Mouse (Mus musculus) cerebellum, postnatal 10 days (tissue): ENCODE measurements at regions not wholly inside any gene's neighbourhood (a gene's known extent, or its start where the extent isn't known, plus 50 kb on each side); places are given as distances from the start of the nearest gene placed in this dataset.
A peak's percentile ranks its signal among the peaks of the same experiment; 100 is the strongest.
"Not testable (repeated sequence)": the region's sequence is repeated elsewhere in the genome, so short reads cannot be mapped to it uniquely, and the experiment has no call there.

Source experiments
- DNase-seq, 2 experiments: peaks; one replicate each; pipeline ENCODE4 v3.0.0; 2021; ENCODE audit warnings: mixed read lengths in 2 of 2

- peak; percentile 61 to 73 for DNase-seq
Observed at GRCm38 (mm10) chr3:126011269-126011668, 72.8 kb upstream of the Ugt8a start.

DNA sequence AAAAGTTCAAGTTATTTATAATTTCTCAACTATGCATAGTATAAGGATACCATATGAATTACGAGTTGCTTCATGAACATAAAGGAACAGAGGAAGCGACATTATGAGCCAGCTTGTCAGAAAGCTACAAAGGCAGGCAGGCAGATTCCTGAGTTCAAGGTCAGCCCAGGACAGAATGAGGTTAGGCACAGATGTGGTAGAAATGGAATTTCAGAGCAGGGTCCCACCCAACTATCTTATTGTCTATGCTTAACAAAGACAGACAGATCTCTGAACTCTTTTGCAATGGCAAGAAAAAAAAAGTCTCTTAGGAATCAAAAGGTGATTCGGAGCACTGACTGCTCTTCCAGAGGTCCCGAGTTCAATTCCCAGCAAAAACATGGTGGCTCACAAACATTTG, 77.7 kb upstream of the Ugt8a start:
- DNase-seq: no peak

DNA sequence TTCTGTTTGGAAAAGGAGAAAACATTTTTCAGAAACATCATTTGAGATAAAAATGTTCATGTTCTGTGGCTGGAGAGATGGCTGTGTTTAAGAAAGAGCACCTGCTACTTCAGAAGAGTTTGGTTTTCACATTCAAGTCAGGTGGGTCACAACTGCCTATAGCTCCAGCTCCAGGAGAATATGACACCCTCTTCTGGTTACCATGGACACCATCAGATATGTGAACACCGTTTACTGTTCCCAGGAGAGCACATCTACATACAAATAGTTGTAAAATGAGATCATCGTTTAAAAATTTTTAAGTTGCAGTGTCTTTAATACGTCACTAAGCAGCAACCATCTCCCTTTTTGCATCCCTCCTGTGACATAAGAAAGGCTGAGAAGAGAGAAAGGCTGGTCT, 105.9 kb upstream of the Ugt8a start:
- DNase-seq: no peak

DNA sequence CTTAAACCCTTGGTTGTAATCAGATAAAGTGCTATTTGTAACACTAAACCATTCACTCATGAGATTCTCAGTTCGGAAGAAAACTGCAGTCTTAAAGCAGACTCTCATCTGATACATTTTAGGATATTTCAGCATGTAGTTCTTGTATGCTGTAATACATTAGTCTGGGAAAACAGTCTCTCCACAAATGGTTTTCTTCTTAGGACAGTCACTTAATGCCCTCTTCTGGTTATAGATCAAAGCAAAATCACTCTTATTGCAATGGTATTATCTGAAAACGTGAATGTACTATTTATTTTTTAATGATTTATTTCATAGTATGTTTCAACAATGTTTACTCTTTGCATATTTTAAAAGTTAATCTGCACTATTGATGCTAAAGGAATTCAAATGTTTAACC, 106.4 kb upstream of the Ugt8a start:
- no peak for DNase-seq

DNA sequence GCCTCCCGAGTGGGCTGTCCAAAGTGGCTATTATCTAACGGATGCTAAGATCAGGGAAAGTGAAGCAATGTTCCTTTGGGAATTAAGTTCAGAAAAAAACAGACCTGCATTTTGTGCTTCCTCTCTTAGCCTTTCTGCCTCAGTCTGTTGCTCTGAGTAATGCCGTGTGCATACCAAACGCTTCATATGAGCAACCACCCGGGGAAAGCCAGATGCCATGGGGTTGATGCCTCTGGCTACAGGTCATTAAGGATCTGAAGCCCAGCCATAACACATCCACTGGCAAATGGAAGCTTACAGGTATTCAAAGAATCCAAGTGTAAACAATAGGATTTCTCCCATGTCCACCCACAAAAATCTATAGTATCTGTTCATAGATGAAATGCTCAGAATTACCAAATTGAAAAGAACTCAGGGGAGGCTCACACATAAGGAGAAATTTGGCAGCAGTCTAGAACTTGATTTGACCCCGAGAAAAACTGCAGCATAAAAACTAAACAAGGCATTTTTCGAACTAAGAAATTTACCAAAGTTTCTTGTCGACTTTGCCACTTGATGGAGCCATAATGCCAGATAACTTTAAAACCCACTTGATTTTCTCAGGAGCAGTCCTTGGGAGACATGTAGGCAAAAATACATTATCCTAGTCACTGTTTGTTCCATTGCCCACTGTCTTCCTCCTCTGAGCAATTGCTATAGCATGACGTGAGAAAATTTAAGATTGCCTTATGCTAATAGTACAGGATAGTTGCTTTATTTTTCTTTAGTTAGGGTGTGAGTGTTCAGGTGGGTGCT, 107.8 kb upstream of the Ugt8a start:
- peak; percentile 5 to 7 for DNase-seq

GRCm38 (mm10) chr3:126058585-126058984, 120.2 kb upstream of the Ugt8a start:
- DNase-seq: peak; percentile 9

- DNase-seq: no peak
Observed at GRCm38 (mm10) chr3:126105086-126105485, 166.7 kb upstream of the Ugt8a start.

DNA sequence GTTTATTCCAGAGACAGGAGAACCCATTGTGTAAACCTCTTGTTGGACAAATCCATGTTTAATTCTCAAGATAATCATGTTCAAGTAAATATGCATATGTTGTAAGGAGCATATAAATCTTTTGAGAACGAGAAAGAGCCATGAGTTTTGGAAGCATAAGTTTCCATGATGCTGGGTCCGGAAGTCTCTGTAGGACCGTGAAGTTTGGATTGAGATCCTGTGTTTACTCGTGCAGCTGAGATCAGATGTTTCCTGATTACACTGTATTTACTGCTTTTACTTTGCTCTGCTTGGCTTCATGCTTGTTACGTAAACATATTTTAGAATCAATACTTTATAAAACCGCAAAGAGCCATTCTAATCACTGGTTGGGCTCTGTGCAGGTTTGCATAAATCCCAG, 171.0 kb upstream of the Ugt8a start:
- DNase-seq: no peak

DNA sequence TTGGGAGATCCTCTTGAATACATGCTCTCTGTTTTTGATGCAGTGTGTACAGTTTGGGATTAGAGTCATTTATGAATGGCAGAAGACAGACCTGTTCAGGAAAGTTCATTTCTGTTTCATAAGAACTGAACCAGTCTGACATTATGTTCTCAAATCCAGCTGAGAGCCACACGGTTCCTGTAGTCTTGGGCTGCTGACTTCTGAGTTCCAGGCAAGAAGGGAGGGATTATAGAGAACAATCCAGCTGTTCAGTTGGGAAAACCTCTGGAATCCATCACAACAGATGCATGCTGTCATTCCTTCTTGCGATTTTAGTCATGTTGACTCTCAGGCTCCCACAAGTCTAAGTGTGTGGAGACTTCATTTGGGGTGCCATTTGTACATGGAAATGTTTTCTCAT, 179.4 kb upstream of the Ugt8a start:
- DNase-seq: no peak

GRCm38 (mm10) chr3:126122323-126123259, 184.2 kb upstream of the Ugt8a start:
- DNase-seq: no peak

DNA sequence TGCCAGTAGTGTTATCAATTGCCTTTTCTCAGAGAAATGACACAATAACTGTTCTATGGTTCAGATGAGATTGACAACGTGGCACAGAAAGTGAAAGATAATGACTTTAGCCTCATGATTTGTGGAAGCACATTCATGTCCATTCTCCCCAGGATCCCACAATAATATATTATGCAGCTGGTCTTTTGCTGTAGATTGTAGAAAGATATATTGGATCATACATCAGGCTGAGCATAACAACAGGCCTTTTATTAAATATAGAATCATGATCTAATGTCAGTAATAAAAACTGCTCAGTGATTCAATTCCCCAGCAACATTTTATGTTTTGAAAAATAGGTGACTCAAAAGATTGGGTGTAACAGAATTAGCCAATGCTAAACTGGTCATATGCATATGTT, 196.9 kb upstream of the Arsj start:
- DNase-seq: no peak

GRCm38 (mm10) chr3:126209024-126209423, 154.5 kb upstream of the Arsj start:
- no peak for DNase-seq

DNA sequence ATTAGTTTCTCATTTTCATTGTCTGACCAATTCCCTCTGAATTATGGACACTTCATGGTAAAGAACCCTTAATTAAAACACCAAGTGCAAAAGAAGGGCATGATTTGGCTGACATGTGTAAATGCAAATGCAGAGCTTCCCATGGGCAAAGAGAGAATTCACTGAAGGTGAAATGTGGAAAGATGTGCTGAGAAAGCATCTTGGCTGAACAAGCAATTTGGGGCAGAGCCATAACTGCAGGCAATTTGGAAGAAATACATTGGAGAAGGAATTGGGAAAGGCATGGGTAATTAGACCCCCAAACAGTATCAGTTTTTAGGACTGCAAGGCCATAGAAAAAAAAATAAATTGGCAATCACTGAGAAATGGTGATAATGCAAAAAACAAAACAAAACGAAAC, 153.3 kb upstream of the Arsj start:
- peak; percentile 70 to 83 for DNase-seq

- no peak for DNase-seq
Observed at GRCm38 (mm10) chr3:126227575-126227974, 135.9 kb upstream of the Arsj start.

GRCm38 (mm10) chr3:126245834-126246233, 117.7 kb upstream of the Arsj start:
- no peak for DNase-seq

GRCm38 (mm10) chr3:126261270-126261669, 102.2 kb upstream of the Arsj start:
- DNase-seq: no peak

DNA sequence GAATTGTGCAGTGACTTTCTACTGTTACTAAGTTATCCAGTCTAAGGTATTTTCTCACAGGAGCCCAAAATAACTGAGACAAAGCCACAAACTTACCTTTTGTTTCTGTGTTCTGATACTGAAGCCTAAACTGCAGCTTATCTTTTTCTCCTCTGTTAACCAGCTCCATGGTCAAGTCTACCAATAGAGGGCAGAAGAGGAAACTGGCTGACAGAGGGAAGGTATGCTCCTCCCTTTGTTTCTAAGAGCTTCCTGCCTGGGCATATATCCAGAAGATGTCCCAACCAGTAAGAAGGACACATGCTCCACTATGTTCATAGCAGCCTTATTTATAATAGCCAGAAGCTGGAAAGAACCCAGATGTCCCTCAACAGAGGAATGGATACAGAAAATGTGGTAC, 91.5 kb upstream of the Arsj start:
- not testable (repeated sequence) for DNase-seq

DNA sequence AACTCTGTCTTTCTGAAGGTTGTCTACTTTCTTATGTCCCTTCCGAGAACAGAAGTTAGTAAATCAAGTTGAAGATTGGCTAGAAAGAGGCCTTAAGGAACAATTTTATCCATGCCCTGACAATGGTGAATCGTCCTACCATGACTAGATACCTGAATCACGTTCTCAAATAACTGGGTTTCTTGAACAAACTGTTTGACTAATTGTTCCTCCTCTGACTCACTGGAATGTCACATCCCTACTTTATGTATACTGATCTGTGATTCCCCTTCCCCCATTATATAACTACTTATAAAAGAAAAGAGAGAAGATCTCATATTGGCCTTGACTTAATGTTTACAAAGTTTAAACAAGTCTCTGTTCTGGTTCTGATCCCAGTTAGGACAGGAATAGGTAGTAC, 89.9 kb upstream of the Arsj start:
- DNase-seq: no peak

- peak in 1 of 2 experiments; percentile 12 for DNase-seq
Observed at GRCm38 (mm10) chr3:126276008-126276700, 87.3 kb upstream of the Arsj start.

DNA sequence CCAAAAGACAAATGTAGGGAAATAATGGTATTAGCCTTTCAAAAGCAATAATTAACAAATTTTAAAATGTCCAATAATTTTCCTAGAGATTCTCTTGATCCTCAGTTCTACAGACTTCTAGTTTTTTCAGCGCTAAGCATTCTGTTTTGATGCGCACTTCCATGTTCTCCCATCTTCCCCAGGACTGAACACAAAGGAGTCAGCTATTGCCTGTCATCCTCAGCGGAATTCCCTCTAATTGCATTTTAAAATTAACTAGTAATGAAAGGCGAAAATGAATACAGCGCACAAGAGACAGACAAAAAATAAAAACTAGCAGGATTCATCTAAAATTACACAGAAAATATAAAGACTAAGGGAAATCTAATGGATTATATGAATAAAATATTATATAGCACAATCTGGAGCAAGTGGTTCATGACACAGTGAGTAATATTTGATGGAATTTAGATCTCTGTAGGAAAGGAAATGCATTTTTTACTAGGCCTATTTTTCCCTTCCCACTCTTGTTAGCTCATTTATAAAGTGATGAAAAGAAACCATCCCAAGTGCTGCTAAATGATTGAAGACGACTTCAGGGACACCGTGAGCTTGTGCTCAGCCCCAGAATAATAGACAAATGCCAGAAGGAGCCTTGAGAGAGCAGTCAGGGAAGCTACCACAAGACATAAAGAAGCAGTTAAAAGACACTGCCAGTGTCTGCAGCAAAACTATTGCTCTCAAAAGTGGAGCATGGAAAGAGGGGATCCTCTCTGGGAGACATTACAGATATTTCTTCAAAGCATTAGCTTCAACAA, 79.0 kb upstream of the Arsj start:
- DNase-seq: no peak

- no peak for DNase-seq
Observed at GRCm38 (mm10) chr3:126292259-126292658, 71.2 kb upstream of the Arsj start.

DNA sequence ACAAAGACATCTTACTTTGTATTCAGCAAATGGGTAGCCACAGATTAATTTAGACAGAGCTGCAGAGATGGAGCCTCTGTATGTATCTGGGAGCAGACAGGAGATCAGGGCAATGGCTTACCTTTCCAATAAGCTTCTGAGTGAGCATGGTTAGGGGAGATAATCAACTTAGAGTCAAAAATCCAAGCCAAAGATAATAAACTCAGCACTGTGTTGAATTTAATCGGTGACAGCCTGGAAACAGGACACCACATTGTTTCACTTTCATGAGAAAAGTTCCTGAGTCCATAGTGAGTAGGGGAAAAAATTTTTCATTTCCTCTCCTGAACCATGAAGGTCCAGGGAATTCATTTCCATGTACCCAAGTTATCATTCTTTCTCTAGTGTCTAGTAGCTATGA, 70.7 kb upstream of the Arsj start:
- DNase-seq: no peak
